Mouse (Mus musculus): ENCODE measurements around the gene Tmem179.
A peak's percentile ranks its signal among the peaks of the same experiment; 100 is the strongest.

DNA sequence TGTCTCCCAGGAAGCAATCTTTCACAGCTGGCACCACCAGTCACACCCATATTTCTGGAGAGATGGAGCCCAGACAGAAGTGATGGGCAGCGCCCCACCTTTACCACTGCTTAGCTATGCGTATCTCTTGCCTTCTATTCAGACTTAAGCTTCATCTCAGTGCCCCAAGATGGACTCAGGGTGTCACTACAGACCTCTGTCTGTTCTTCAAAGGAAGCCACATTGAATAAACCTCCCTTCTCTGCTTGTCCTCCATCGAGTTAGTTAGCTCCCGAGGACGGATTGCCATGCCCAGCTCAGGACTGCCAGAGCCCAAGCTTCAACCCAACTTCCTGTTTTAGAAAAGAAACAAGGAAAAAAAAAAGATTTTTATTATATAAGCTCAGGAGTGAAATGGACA, 45.9 kb upstream of the Tmem179 start:
- TF ChIP-seq POLR2A (IDR thresholded peaks at IDR 0.05; ENCODE audit: extremely low read depth, insufficient read depth, low read length) (no peak), CTCF (IDR thresholded peaks at IDR 0.05; ENCODE audit: extremely low read depth, insufficient read depth, low read length) (peak; percentile 19; the same call in 1 of the 2 replicates)

Data from cortical plate, adult 2 months (tissue).